Mouse (Mus musculus): ENCODE measurements at regions not wholly inside any gene's neighbourhood (a gene's known extent, or its start where the extent isn't known, plus 50 kb on each side); places are given as distances from the start of the nearest gene placed in this dataset.

GRCm38 (mm10) chr3:54054376-54054775 is 101.5 kb upstream of the Trpc4 start:
- TF ChIP-seq CTCF (IDR thresholded peaks at IDR 0.05) (no peak), EP300 (IDR thresholded peaks at IDR 0.05) (no peak)
